Mouse (Mus musculus) cerebellum, postnatal 4 days (tissue): ENCODE data around the gene Tssk1.
A peak's percentile ranks its signal among the peaks of the same experiment; 100 is the strongest.

Experiments used
- DNase-seq, 2 experiments: peaks; one replicate each; pipeline ENCODE4 v3.0.0; 2022; ENCODE audit warnings: low spot score in 2 of 2, mixed read lengths in 1 of 2

Gene Tssk1

GRCm38 (mm10) chr16:17893923-17894322 lies at the start of gene Tssk1:
TSS of gene Tssk1 (plus strand) at chr16:17894223.
- no peak for DNase-seq

- DNase-seq, result no peak
Measured at GRCm38 (mm10) chr16:17848431-17848830, 45.6 kb upstream of the Tssk1 start.

GRCm38 (mm10) chr16:17848928-17849327 lies 45.1 kb upstream of the Tssk1 start:
- DNase-seq, result peak in 1 of 2 experiments; percentile 59

GRCm38 (mm10) chr16:17849486-17849885 lies 44.5 kb upstream of the Tssk1 start:
- no peak for DNase-seq

GRCm38 (mm10) chr16:17851331-17851730 lies 42.7 kb upstream of the Tssk1 start:
- DNase-seq, result no peak

GRCm38 (mm10) chr16:17851860-17852259 lies 42.2 kb upstream of the Tssk1 start:
- DNase-seq, result peak in 1 of 2 experiments; percentile 49

GRCm38 (mm10) chr16:17853263-17853662 lies 40.8 kb upstream of the Tssk1 start:
- DNase-seq, result no peak

- DNase-seq, result no peak
Measured at GRCm38 (mm10) chr16:17857157-17857556, 36.9 kb upstream of the Tssk1 start.

- DNase-seq, result no peak
Measured at GRCm38 (mm10) chr16:17858592-17858991, 35.4 kb upstream of the Tssk1 start.

- no peak for DNase-seq
Measured at GRCm38 (mm10) chr16:17865293-17865692, 28.7 kb upstream of the Tssk1 start.

- no peak for DNase-seq
Measured at GRCm38 (mm10) chr16:17865770-17866169, 28.3 kb upstream of the Tssk1 start.

- no peak for DNase-seq
Measured at GRCm38 (mm10) chr16:17871248-17871647, 22.8 kb upstream of the Tssk1 start.

- DNase-seq, result no peak
Measured at GRCm38 (mm10) chr16:17872995-17873394, 21.0 kb upstream of the Tssk1 start.

- no peak for DNase-seq
Measured at GRCm38 (mm10) chr16:17875174-17875573, 18.8 kb upstream of the Tssk1 start.

GRCm38 (mm10) chr16:17876096-17876495 lies 17.9 kb upstream of the Tssk1 start:
- DNase-seq, result no peak

GRCm38 (mm10) chr16:17879571-17879970 lies 14.5 kb upstream of the Tssk1 start:
- DNase-seq, result no peak

GRCm38 (mm10) chr16:17882196-17882595 lies 11.8 kb upstream of the Tssk1 start:
- DNase-seq, result no peak

- no peak for DNase-seq
Measured at GRCm38 (mm10) chr16:17884116-17884515, 9.9 kb upstream of the Tssk1 start.

GRCm38 (mm10) chr16:17889689-17890341 lies 4.2 kb upstream of the Tssk1 start:
- no peak for DNase-seq

- no peak for DNase-seq
Measured at GRCm38 (mm10) chr16:17890342-17890727, 3.7 kb upstream of the Tssk1 start.

- peak; percentile 55 to 86 for DNase-seq
Measured at GRCm38 (mm10) chr16:17890917-17891566, 3.0 kb upstream of the Tssk1 start.

- DNase-seq, result peak; percentile 99 to 100
Measured at GRCm38 (mm10) chr16:17891567-17891959, 2.5 kb upstream of the Tssk1 start, which contains the start of gene Gm20518. TSS of gene Gm20518 (minus strand) at chr16:17891671.

GRCm38 (mm10) chr16:17892606-17893005 lies 1.4 kb upstream of the Tssk1 start:
- peak in 1 of 2 experiments; percentile 31 for DNase-seq
